Mouse (Mus musculus) embryonic fibroblast, embryonic 13.5 days (primary cell): ENCODE data around the gene Arl15.

Experiments used
- CTCF ChIP-seq: IDR thresholded peaks from 2 replicates; pipeline ENCODE4 v1.5.1; 2011; ENCODE audit warnings: mild to moderate bottlenecking, control low read depth, low read length, moderate library complexity, borderline replicate concordance; ENCODE audit not compliant: insufficient read depth
- POLR2A ChIP-seq: IDR thresholded peaks from 2 replicates; pipeline ENCODE4 v1.6.1; 2011; ENCODE audit warnings: low read depth, mild to moderate bottlenecking, control low read depth, low read length, moderate library complexity

DNA sequence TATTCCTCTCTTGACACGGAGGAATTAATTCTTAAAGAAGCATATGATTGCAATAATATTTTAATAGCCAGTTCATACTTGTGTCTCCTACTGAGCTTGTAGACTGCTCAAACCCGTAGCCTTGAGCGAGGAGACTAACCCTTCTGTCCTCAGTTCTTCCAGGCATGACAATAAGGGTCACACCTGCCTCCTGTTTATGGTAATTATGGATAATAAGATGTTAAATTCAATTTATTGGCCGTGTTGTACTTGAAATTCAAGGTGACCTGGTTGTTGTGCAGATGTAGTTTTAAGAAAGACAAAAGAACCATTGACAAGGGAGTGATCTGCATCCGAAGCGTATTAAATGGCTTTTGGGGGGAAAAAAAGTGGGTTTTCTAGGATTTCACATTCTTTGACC lies 232.0 kb downstream of the Arl15 start:
- TF ChIP-seq POLR2A: no peak
- no peak for TF ChIP-seq CTCF
